Mouse (Mus musculus): ENCODE data around the gene Fam102a.

DNA sequence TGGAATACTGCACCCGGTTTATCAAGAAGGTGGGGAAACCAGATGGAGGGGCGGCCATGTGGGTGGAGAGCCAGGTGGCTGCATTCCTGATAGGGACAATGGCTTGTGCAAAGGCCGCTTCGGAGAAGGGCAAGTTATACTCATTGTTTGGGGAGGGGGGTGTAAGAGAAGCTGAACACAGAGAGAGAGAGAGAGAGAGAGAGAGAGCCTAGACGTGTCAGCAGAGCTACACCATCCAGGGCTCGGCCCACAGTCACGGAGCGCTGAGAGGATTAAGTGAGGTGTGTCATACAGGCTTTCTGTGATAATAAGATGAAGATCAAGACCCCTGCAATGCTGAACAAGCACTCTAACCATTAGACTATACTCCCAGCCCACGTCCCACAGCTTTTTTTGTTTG, 27.2 kb upstream of the Fam102a start:
- TF ChIP-seq CTCF (conservative IDR thresholded peaks at IDR 0.05; ENCODE audit: low read length) (no peak), POU5F1 (IDR thresholded peaks at IDR 0.05; ENCODE audit: borderline replicate concordance, low read length) (no peak)

Measured in E14TG2a.4 (cell line).